Mouse (Mus musculus) embryo, embryonic 11 days (tissue): ENCODE measurements around the gene Ric1.
"Not testable (repeated sequence)": the region's sequence is repeated elsewhere in the genome, so short reads cannot be mapped to it uniquely, and the experiment has no call there.

Source experiments
- DNase-seq: peaks from one replicate; pipeline ENCODE4 v3.0.0-alpha.2; 2015

Gene Ric1

DNA sequence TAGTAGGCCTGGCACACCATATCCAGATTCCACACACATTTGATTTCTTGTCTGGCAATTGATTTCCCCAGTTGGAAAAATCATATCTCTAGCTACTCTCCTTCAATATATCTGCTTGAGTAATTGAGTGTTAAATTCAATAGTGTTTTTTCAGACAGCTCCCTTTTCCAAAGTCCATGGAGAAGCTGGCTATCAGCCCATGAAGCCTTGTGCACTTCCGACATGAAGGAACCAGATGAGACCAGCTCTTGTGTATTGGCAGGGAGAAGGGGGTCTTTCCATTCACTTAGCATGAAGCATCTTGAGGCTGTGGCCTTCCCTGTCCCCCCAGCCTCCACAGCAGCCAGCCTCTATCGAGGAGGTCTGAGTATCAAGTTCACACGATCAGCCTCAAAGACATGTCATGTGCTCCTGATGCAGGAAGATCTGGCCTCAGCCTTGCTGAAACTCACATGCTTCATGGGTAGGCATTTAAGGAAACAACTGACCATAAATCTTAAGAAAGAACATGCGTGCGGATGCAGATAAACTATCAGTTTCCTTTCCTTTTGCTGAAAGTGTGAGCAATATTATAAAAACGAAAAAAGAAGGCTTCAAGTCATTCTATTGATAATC, 23.1 kb upstream of the Ric1 start:
- no peak for DNase-seq

- DNase-seq = no peak
Observed at GRCm38 (mm10) chr19:29500333-29500732, 21.7 kb upstream of the Ric1 start.

GRCm38 (mm10) chr19:29501106-29501505, 21.0 kb upstream of the Ric1 start:
- peak; percentile 68 for DNase-seq

GRCm38 (mm10) chr19:29501507-29501906, 20.6 kb upstream of the Ric1 start:
- peak; percentile 79 for DNase-seq

- DNase-seq = no peak
Observed at GRCm38 (mm10) chr19:29504131-29504530, 18.0 kb upstream of the Ric1 start.

DNA sequence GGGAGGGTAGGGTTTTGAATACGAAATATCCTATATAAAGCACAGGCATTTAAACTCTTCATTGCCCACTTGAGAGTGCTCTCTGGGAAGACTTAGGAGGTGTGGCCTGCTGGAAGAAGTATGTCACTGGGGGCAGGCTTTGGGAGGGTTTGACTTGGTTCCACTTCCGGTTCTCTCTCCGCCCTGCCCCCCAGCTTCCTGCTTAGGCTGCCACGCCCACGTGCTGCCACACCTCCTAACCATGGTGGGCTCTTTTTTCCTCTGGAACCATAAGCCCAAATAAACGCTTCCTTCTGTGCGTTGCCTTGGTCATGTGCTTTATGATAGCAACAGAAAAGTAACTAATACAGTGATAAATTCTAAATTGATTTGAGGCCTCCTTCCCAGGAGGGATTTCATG, 16.5 kb upstream of the Ric1 start:
- no peak for DNase-seq

GRCm38 (mm10) chr19:29508208-29508607, 13.9 kb upstream of the Ric1 start:
- no peak for DNase-seq

DNA sequence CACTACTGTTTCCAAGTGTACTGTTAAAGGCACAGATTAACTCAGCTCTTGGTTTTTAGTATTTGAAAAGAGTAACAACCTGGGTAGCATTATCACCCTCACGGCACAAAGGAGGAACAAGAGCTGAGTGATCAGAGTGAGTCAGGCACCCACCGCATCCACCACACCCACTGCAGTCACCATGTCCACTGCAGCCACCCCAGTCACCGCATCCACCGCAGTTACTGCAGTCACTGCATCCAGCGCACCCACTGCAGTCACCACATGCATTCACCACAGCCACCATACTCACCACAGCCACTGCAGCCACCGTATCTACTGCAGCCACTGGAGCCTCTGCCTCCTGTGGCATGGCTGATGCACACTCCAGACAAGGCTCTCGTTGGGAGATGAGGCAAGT, 12.2 kb upstream of the Ric1 start:
- no peak for DNase-seq

- no peak for DNase-seq
Observed at GRCm38 (mm10) chr19:29511826-29512225, 10.3 kb upstream of the Ric1 start.

DNA sequence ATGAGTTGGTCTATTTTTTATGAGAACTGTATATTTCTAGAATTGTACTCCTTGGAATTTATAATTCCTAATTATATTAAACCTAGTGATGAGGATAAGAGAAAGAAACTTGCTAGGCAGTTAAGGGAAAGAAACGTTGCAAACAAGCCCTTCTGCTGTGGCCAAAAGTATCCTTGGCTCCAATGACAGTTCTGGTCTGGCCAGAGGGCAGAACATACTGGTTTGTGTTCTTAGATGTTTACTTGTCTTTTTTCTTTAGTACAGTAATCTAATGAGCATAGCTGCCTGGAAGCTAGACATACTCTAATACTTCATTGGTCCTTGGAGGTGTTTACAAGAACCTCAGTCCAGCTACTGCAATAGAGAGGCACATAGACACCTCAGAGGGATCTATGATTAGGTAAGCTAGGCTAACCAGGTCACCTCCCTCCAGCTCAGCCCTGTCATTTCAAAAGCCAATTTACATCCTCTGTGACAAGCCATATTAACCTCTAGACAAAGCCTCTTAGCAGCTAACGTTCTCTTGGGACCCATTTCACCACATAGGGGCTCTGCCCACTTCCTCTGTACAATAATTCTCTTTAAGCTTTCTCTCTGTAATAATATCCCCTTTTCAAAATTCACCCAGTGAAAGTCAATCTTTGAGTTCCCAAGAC, 8.8 kb upstream of the Ric1 start:
- no peak for DNase-seq

DNA sequence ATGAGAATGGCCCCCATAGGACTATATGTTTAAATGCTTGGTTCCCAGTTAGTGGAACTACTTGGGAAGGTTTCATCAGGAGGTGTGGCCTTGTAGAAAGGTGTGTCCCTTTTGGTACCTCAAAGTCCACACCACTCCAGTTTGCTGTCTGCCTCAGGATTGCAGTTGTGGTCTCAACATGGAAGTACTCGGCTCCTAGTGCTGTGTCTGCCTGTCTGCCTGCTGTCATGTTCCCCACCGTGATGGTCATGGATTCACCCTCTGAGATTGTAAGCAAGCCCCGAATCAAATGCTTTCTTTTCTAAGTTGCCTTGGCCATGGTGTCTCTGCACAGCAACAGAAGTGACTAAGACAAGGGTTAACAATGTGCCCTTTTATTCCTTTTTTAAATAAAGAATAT, 8.0 kb upstream of the Ric1 start:
- no peak for DNase-seq

DNA sequence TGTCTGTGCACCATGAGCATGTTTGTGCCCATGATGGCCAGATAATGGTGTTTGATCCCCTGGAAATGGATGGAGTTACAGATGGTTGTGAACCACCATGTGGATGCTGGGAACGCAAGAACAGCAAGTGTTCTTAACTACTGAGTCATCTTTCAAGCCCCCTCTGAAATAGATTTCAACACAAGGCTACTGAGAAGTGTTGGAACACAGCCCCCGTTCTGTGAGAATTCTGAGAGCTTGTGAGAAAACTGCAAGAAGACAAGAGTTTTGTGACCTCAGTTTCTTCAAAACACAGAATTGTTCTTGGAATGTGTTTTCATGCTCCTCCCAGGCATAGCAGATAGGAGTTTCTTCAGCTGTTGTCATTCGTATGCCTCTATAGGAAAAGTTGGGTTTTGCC, 6.7 kb upstream of the Ric1 start:
- no peak for DNase-seq

GRCm38 (mm10) chr19:29515991-29516390, 6.1 kb upstream of the Ric1 start:
- DNase-seq = no peak

DNA sequence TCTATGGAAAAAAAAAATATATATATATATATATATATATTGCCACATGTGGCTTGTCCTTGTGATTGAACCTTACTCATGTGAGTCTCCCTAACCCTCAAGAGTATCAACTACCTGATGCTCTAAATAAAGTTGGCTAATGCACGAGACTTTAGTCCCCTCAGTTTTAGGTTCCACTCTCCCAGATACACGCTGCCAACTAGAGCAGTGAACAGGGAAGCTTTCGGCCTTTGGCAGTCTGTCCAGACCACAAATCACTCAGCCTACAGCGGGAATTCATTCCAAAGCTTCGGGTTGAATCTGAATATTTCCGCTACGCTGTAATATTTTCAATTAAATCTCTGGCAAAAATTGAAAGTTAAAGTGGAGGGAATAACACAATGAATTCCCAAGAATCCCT, 3.7 kb upstream of the Ric1 start:
- no peak for DNase-seq

DNA sequence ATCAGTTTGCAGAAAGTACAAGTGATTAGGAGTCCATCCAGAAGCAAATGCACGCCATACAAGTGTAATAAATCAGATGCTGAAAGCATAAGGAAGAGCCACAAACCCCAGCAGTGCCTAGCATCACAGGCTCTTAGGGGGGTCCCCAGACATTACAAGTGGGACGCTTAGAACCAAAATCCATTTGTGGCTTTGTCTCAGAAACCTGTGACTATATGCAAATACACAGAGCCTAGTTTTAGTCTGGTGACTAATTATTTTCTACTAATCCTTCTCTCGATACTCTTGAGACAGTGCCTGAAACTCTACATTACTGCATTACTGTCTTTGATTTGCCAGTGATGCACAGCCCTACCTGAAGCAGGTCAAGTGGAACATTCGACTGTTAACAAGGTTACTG, 3.2 kb upstream of the Ric1 start:
- no peak for DNase-seq

GRCm38 (mm10) chr19:29520996-29521560, 1.0 kb upstream of the Ric1 start:
- DNase-seq = peak; percentile 27

- DNase-seq = peak; percentile 77
Observed at GRCm38 (mm10) chr19:29522445-29523229, 555 bp downstream of the Ric1 start.

GRCm38 (mm10) chr19:29523230-29523582, 1.1 kb downstream of the Ric1 start:
- DNase-seq = peak; percentile 81

GRCm38 (mm10) chr19:29523701-29524100, 1.6 kb downstream of the Ric1 start:
- no peak for DNase-seq

- DNase-seq = no peak
Observed at GRCm38 (mm10) chr19:29524614-29525013, 2.5 kb downstream of the Ric1 start.

GRCm38 (mm10) chr19:29525588-29525987, 3.5 kb downstream of the Ric1 start:
- not testable (repeated sequence) for DNase-seq

- DNase-seq = no peak
Observed at GRCm38 (mm10) chr19:29526837-29527236, 4.8 kb downstream of the Ric1 start.

DNA sequence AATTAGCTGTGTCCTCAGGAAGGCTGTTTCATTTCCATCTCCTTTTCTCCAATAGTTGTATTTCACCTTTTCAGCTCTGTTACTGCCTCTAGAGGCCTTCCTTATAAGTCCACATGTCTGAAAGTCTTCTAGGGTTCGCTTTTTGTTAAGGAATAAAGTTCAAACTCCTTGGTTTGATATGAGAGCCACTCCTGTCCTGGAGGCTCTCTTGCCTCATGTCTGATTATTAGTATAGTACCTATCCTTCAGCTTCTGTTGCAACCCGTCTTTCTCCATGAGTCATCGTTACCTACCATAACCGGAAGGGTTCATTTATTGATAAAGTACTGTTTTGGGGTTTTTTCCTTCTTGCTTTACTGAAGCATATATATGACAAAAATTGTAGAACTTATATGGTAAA, 5.2 kb downstream of the Ric1 start:
- no peak for DNase-seq

GRCm38 (mm10) chr19:29528568-29528967, 6.5 kb downstream of the Ric1 start:
- no peak for DNase-seq
